Mouse (Mus musculus) thymus, postnatal 36 days (tissue): ENCODE measurements around the gene Cnksr3.

Experiments used
- DNase-seq, 2 experiments: peaks; one replicate each; pipeline ENCODE4 v3.0.0; 2022; ENCODE audit warnings: mixed read lengths in 2 of 2

The Cnksr3 gene

GRCm38 (mm10) chr10:7142287-7142686 is 69.8 kb downstream of the Cnksr3 start:
- DNase-seq = no peak

- DNase-seq = no peak
Observed at GRCm38 (mm10) chr10:7140282-7140681, 71.8 kb downstream of the Cnksr3 start.

GRCm38 (mm10) chr10:7138049-7138448 is 74.0 kb downstream of the Cnksr3 start:
- no peak for DNase-seq

DNA sequence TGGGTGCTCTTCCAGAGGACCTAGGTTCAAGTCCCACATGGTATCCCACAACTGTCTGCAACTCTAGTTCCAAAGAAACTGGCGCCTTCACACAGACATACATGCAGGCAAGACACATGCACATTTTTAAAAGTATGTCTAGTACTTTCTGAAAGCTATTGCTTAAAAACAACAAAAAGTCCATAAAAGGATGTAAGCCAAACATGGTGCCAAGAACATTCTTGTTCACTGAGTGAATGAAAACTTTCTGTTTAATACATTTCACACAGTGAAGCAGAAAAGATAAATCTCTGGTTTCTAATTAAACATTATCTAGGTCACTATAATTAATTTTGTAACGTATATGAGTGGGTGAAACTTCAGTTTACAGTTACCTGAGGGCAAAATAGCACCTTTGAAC is 76.3 kb downstream of the Cnksr3 start:
- no peak for DNase-seq

GRCm38 (mm10) chr10:7133005-7133404 is 79.0 kb downstream of the Cnksr3 start:
- no peak for DNase-seq

DNA sequence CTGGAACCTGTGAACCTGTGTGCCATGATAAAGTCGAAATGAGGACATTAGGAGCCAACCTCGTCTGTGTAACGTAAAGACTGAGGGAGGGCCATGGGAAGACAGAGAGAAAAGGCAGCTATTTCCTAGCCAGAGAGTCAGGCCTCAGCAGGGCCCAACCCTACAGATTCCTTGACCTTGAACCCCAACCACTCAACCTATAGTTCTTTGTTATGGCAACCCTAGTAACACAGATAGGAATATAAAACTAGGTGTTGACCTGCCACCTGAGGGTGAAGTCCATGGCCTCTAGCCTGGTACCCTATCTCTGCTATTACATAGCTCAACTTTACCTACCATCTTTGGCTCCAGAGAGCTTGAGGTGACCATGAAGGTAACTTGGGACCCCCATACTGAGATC is 80.6 kb downstream of the Cnksr3 start:
- no peak for DNase-seq

DNA sequence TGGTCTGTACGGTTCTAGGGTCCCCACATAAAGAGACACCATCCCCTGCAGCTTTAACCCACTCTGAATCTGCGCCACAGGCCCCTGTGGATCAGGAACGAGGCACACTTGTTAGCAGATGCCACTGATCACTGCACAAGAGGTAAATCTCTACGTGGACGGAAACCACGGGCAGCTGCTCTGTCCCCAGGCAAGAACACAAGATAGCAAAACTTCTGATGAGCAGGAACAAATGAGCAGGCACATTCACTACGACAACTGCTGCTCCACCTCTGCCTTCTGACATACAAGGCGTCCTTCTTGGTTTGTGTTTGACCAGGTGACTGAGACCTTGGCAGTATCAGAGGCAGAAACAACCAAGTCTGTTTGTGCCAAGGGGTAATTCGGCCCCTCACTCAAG is 84.2 kb downstream of the Cnksr3 start:
- no peak for DNase-seq

- no peak for DNase-seq
Observed at GRCm38 (mm10) chr10:7126882-7127281, 85.2 kb downstream of the Cnksr3 start.

DNA sequence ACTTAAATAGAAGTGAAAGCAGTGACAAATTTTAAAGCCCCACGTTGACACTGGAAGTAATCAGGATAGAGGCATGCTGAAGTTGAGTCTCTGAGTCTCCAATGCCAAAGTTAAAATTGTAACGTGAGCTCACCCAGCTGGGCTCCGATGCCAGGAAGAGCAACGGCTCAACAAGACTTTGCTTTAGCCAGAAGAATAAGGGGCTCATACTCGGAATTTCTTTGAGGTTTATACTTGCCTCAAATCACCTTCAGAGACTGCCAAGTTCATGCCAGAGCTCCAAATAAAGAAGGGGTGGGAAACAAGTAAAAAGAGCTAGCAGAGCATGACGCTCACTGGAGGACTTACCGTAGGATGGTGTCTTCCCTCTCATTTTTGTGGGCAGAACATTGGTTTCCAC is 85.8 kb downstream of the Cnksr3 start:
- DNase-seq = no peak

- no peak for DNase-seq
Observed at GRCm38 (mm10) chr10:7124993-7125392, 87.0 kb downstream of the Cnksr3 start.

- no peak for DNase-seq
Observed at GRCm38 (mm10) chr10:7122294-7122693, 89.7 kb downstream of the Cnksr3 start.

- no peak for DNase-seq
Observed at GRCm38 (mm10) chr10:7120206-7120605, 91.8 kb downstream of the Cnksr3 start.

- DNase-seq = no peak
Observed at GRCm38 (mm10) chr10:7118258-7119077, 93.6 kb downstream of the Cnksr3 start.

DNA sequence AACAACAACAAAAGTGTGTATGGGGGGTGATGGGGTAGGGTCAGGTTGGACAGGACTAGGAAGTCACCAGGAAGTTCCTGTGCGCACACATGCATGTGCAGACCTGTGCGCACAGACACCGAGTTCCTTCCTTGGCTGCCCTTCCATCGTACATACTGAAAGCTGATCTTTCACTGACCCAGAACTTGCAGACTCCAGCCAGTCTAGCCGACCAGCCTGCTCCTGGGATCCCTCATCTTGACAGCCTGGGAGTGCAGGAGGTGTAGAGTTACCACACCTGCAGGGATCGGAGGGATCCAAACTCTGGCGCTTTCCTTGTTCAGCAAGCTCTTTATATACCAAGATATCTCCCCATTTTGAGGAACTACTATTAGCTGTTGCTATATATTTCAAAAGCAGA is 94.3 kb downstream of the Cnksr3 start:
- no peak for DNase-seq

DNA sequence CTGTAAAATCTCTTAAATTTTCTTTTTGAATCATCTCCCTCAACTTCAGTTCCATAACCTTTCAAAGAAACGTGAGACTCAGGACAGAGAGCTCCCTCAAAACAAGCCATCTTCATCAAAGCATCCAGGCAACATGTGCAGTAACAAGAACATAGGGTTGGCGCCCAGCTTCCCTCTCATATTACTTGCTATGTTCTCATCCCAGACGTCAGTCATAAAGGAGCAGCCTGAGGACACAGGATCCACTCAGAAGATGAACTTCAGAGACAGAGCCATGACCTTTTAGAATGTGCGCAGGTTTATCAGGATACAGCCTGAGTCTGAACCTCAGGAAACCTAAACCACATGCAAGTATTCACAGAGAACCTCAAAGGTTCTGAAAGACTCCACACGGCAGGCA is 97.2 kb downstream of the Cnksr3 start:
- DNase-seq = no peak

DNA sequence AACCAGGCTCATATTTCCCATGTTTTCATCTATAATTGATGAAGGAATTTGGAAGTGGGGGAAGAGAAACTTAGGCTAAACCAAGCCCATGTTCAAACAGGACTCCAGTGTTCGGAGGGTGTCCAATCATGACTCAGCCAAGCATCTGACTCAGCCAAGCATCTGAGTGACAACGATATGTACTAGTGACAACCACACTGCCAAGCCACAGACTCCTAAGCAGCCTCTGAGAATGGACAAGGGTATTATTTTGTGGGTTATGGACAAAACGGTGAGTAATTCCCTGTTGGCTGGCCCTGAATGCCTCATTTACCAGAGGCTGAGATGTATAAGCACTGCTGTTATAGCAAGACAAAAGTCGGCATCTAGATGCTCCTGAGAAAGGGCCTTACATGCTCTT is 98.3 kb downstream of the Cnksr3 start:
- DNase-seq = no peak

DNA sequence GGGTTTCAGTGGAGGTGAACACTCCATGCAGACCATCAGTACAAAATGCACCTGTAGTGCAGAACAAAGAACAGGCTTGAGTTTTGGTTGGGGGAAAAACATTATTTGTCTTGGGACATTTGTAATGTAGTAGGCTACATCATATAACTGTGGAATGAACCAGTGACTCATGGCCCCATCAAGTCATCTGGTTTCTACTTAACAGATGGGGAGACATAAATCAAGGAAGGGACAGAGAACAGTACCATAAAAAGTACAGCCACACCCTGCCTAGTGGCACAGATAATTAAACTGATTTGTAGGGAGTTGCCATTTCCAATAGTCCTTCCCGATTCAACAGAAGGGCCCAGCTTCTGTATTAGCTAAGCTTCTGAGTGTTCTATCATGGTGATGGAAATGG is 98.9 kb downstream of the Cnksr3 start:
- no peak for DNase-seq

GRCm38 (mm10) chr10:7111462-7112000 is 100.5 kb downstream of the Cnksr3 start:
- DNase-seq = no peak

DNA sequence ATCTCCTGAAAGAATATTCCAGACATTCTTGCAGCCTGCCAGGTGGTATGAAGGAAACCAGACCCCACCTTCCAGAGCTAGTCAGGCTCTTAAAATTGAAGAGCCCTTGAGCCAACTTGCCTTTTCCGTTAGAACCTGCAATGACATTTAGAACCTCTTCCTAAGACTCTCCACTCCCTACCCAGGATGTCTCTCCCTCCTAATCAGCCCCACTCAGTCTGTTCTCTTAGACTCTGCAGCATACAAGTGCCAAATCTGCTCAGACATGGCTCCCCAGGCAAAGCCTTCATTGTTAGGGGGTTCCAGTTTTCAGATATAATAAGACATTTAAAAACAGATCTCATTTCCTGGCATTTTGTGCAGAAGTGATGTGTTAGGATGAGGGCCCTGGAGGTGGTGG is 108.2 kb downstream of the Cnksr3 start:
- no peak for DNase-seq

DNA sequence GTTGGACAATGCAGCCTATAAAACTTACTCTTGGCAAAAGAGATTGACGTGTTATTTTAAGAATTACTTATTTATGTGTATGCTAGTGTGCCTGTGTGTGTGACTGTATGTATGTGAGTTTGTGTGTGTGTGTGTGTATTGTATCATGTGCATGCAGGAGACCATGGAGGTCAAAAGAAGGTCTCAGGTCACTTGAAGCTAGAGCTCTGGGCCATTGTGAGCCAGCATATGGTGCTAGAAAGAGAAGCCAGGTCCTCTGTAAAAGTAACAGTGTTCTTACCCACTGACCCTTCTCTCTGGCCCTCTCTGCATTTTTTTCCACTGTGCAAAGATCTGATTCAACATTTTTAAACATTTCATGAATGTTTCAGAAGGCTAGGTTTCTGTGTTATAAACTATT is 134.1 kb downstream of the Cnksr3 start:
- DNase-seq = no peak

GRCm38 (mm10) chr10:7077389-7077808 is 134.6 kb downstream of the Cnksr3 start:
- DNase-seq = no peak

GRCm38 (mm10) chr10:7076662-7077211 is 135.3 kb downstream of the Cnksr3 start:
- no peak for DNase-seq

DNA sequence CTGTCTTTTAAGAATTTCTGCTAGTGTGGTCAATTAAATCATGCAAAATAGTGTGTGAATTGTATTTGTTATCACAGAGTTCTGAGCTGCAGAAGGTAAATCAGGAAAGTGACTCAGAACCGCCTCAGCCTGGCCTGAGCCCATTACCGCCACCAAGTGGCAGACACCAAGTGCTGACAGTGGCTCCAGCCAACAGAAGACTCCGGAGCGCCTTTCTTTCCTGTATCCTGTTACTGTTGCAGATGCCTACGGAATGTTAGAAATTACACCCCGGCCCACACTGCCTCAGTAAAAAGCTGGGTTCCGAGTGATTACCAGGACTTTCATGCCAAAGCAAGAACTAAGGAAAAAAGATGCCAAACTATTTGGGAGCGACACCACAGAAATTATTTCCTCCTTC is 135.8 kb downstream of the Cnksr3 start:
- DNase-seq = peak; percentile 42 to 54

DNA sequence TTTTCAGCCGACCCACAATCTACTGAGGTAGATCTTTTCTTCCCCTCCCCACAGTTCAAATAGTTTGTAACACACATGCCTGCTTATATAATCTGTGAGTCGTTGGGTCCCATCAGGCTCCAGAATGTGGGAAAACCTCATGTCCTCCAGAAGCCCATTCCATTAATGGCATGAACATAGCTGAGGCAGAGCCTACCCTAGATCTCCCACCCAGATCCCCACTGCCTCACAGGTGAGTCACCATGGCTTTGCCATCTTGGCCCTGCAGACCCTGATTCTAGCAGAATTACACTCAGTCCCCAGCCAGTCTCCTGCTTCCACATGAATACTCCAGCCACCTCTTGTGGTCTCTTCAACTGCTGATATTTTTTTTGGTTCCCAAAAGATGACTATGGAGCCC is 136.4 kb downstream of the Cnksr3 start:
- DNase-seq = no peak

DNA sequence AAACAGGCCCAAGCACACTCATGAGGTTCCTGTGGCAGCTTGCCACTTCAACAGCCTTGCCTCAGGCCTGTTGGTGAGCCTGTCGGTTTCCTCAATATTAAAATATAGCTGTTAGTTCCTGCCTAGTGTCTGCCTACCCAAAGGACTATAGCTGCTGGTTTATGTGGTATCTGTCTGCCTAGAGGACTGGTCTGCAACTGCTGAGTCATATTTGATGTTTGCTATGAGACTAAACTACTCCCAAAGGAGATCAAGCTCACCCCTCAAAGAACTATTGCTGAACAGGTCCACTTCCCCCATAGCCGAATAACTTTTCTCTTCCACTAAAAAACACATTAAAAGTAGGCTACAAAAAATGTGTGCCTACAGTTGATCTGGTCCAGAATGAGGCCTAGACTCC is 137.8 kb downstream of the Cnksr3 start:
- no peak for DNase-seq
